Comparison of ENCODE assay signal across 14 mouse cellular contexts in genomic region chr11:111324453-111325010, GRCm38 (mm10).
DNase-seq lines count a peak whose midpoint lies in the region.
"Had no signal": no experiment of that assay in that cellular context is flagged by ENCODE, and none has a peak within 500 bp of the region (broad histone marks: within the 10 kb centered on the region; RNA-seq: fewer than 3 reads in every experiment).

No protein-coding gene starts in this region.

- DNase-seq in heart, adult 11 months: peak; percentile 76
- DNase-seq in heart, adult 8-10 months (ENCODE audit: low spot score): no peak
- DNase-seq in layer of hippocampus, adult 9-11 months: peak; percentile 75
- DNase-seq in layer of hippocampus, postnatal 36 days: no peak
- peak; percentile 65 for DNase-seq in gonadal fat pad, adult 2 months (ENCODE audit: low read depth)
- no peak for DNase-seq in embryo, embryonic 9.5 days (ENCODE audit: extremely low spot score)
- DNase-seq: adrenal gland, adult 2 months; adrenal gland, postnatal 14 days; cerebellum, adult 18-20 months; cerebellum, adult 9-11 months; cerebellum, postnatal 25 days; gastrocnemius, postnatal 25 days; heart, postnatal 10 days; heart, postnatal 36 days had no signal

Comparison
In these comparisons a context has a peak if more than half of its experiments do, and no peak if none do; other contexts are left out.
1. DNase-seq: peak in heart, adult 11 months (single experiment), layer of hippocampus, adult 9-11 months (single experiment) and gonadal fat pad, adult 2 months (single experiment); none in heart, adult 8-10 months (single experiment), layer of hippocampus, postnatal 36 days (0 of 2) and embryo, embryonic 9.5 days (single experiment).